Mouse (Mus musculus): Measurements from ENCODE around the gene Pgap2.

DNA sequence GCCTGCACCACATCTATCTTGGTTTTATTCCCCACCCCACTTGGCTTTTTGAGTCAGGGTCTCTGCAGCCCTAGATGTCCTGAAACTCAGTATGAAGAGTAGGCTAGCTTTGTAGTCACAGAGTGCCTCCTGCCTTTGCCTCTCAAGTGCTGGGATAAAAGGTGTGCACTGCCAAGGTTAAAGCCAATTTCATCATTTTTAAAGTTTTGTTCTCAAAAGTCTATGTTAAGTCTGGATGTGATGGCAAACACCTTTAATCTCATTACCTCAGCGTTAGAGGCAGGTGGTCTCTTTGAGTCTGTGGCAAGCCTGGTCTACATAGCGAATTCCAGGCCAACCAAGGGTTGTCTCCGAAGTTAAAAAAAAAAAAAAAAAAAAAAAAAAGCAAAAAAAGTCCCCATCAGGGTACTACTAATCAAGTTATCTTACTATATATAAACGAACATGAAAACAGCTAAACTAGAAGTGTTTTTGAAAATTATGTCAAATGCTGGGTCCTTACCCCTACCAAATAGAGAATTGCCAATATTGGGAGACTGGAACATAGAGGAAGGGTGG is 1.1 kb upstream of the Pgap2 start:
- TF ChIP-seq EP300 (IDR thresholded peaks at IDR 0.05; ENCODE audit: low read length) (no peak), ZNF384 (IDR thresholded peaks at IDR 0.05; ENCODE audit: low read depth, low read length) (peak; percentile 49; the same call in 1 of the 2 replicates), CTCF (conservative IDR thresholded peaks at IDR 0.05 in 1 of 2, IDR thresholded peaks at IDR 0.05 in 1 of 2; ENCODE audit: low read depth in 2 of 2, low read length in 2 of 2) (no peak), MYC (IDR thresholded peaks at IDR 0.05; ENCODE audit: low read depth, low read length) (no peak)
